Mouse (Mus musculus): ENCODE results near the gene Togaram1.

DNA sequence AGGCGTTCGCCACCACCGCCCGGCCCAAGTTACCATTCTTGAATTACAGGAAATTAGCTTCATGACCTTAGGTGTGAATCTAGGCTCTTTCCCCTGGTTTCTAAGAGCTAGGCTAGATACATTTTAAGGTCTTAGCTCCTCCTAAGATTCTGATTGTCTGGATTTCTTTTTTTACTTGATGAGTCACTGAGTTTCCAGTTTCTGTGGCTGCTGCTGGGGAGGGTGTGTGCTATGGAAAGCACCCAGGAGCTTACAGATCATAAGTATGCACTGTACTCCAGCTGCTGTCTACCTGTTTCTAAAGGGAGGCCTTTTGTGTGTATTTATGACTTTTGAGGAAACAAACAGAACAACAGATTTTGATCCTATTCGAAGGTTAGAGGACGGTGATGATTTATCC lies 57.2 kb downstream of the Togaram1 start:
- no peak for TF ChIP-seq GATA1 (IDR thresholded peaks at IDR 0.05; ENCODE audit: borderline replicate concordance, low read length)
- no peak for TF ChIP-seq FLI1 (IDR thresholded peaks at IDR 0.05; ENCODE audit: low read length)
